8 mouse cellular contexts compared by ENCODE assay signal in genomic region chr13:50417389-50418183, GRCm38 (mm10). TPM values are rescaled to one million over a fixed set of nuclear protein-coding genes. Genes with fewer than 3 reads are reported as not detected.
DNase-seq lines count a peak whose midpoint lies in the region; ATAC-seq and TF ChIP-seq lines count a peak whose summit lies in the region.

Gene Fbxw17 (plus strand): TSS chr13:50417864.

- no peaks in the 10 kb centered on the region for H3K27me3 ChIP-seq in hindbrain, embryonic 10.5 days (ENCODE audit: insufficient read depth, poor library complexity, severe bottlenecking)
- no peaks in the 10 kb centered on the region for H3K27me3 ChIP-seq in lung, postnatal 0 days (replicated peaks; ENCODE audit: insufficient read depth, low read length)

- TF ChIP-seq CTCF in lung, postnatal 0 days (IDR thresholded peaks at IDR 0.05): no peak

- H3K4me2 ChIP-seq in lung, postnatal 0 days (replicated peaks; ENCODE audit: low read depth, low read length): peak within 1 kb of the TSS; percentile 80

- peaks cover 6% of the 10 kb centered on the region; the same call in 1 of the 2 replicates for H3K36me3 ChIP-seq in ES-E14 (ENCODE audit: control insufficient read depth, insufficient read depth, low read length, poor library complexity, severe bottlenecking)
- peaks cover 23% of the 10 kb centered on the region for H3K36me3 ChIP-seq in hindbrain, embryonic 10.5 days
- 0 out of 2 replicates have a peak, but pooled peaks cover 4% of the 10 kb centered on the region for H3K36me3 ChIP-seq in lung, postnatal 0 days (ENCODE audit: insufficient read depth, low read length)

- peak within 1 kb of the TSS; percentile 83 for H3K9ac ChIP-seq in ES-E14 (ENCODE audit: insufficient read depth, low read depth, low read length, poor library complexity, severe bottlenecking)
- H3K9ac ChIP-seq in lung, postnatal 0 days (replicated peaks; ENCODE audit: low read depth): peak within 1 kb of the TSS; percentile 68

- DNase-seq in ES-E14 (ENCODE audit: low read depth, low spot score): peak; percentile 39
- DNase-seq in cerebellum, adult 18-20 months: peak; percentile 78 to 83
- peak; percentile 81 for DNase-seq in hindbrain, embryonic 10.5 days (ENCODE audit: low spot score)
- peak; percentile 80 for DNase-seq in layer of hippocampus, adult 9-11 months
- peak; percentile 90 for DNase-seq in lung, postnatal 0 days (ENCODE audit: low spot score)
- peak; percentile 65 for DNase-seq in ovary, postnatal 14 days (ENCODE audit: low spot score)
- DNase-seq in thymus, postnatal 14 days: peak; percentile 73

- WGBS in hindbrain, embryonic 10.5 days: 12% methylated on average over 35 of the region's 35 CpGs
- 11% methylated on average over 34 of the region's 35 CpGs for WGBS in lung, postnatal 0 days

- no peaks in the 10 kb centered on the region for H3K4me1 ChIP-seq in ES-E14 (ENCODE audit: control insufficient read depth in 2 of 2, insufficient read depth in 2 of 2, low read length in 2 of 2, poor library complexity in 1 of 2)
- H3K4me1 ChIP-seq in hindbrain, embryonic 10.5 days (replicated peaks): peaks cover 15% of the 10 kb centered on the region
- 0 out of 2 replicates have a peak, but pooled peaks cover 4% of the 10 kb centered on the region for H3K4me1 ChIP-seq in lung, postnatal 0 days (ENCODE audit: insufficient read depth, low read depth, low read length)

- in situ Hi-C loops in ES-E14 (cut with MboI; ENCODE audit: low sequenced_read_pairs in 2 of 2, unreplicated experiment in 2 of 2): no loop called here

- H3K9me3 ChIP-seq in ES-E14 (ENCODE audit: control insufficient read depth, insufficient read depth, low read depth, low read length): no peaks in the 10 kb centered on the region
- no peaks in the 10 kb centered on the region for H3K9me3 ChIP-seq in hindbrain, embryonic 10.5 days
- no peaks in the 10 kb centered on the region for H3K9me3 ChIP-seq in lung, postnatal 0 days (ENCODE audit: low read length)

- peak within 1 kb of the TSS; percentile 81 to 87 for H3K4me3 ChIP-seq in ES-E14 (ENCODE audit: insufficient read depth in 1 of 2, low read depth in 1 of 2, low read length in 2 of 2, poor library complexity in 1 of 2, severe bottlenecking in 1 of 2)
- H3K4me3 ChIP-seq in hindbrain, embryonic 10.5 days: peak within 1 kb of the TSS; percentile 91
- peak within 1 kb of the TSS; percentile 90 for H3K4me3 ChIP-seq in lung, postnatal 0 days (ENCODE audit: low read depth, low read length)

- H3K27ac ChIP-seq in ES-E14 (ENCODE audit: insufficient read depth, low read depth, low read length, poor library complexity, severe bottlenecking): no peak within 1 kb of the TSS
- H3K27ac ChIP-seq in hindbrain, embryonic 10.5 days: peak within 1 kb of the TSS; percentile 94
- 0 out of 2 replicates have a peak within 1 kb of the TSS, but pooled peaks have one; percentile 38 for H3K27ac ChIP-seq in lung, postnatal 0 days (ENCODE audit: low read length)

- no peak for TF ChIP-seq EP300 in lung, postnatal 0 days (IDR thresholded peaks at IDR 0.05)

- peak; percentile 99 for ATAC-seq in frontal cortex, adult (ENCODE audit: low TSS enrichment)
- ATAC-seq in lung, postnatal 0 days: peak; percentile 96

TF ChIP-seq in ES-E14, 5 proteins besides CTCF, POLR2A, EP300 and RAD21:
- no peak for TF ChIP-seq MAFK (IDR thresholded peaks at IDR 0.05; ENCODE audit: insufficient read depth, low read depth, low read length)
- TF ChIP-seq CHD2 (IDR thresholded peaks at IDR 0.05; ENCODE audit: low read depth, low read length): no peak
- TF ChIP-seq HCFC1 (IDR thresholded peaks at IDR 0.05; ENCODE audit: borderline replicate concordance, insufficient read depth, low read length): no peak
- TF ChIP-seq ZC3H11A (IDR thresholded peaks at IDR 0.05; ENCODE audit: borderline replicate concordance, low read depth, low read length): no peak
- no peak for TF ChIP-seq ZNF384 (IDR thresholded peaks at IDR 0.05; ENCODE audit: low read depth, low read length)

RNA-seq across cellular contexts. Expression of gene Fbxw17, which starts in this region (rescaled TPM):
- total RNA-seq in ES-E14 (2012; rRNA removed): 17.6 and 26.5 TPM in 2 replicates
- polyA plus RNA-seq in hindbrain, embryonic 10.5 days (2016; fragmentation: Nextera tagmentation; extraction: Ambion mirVana): 33.0 and 36.7 TPM in 2 replicates
- polyA plus RNA-seq in lung, postnatal 0 days (2015; fragmentation: Nextera tagmentation; extraction: Ambion mirVana): 22.4 and 22.9 TPM in 2 replicates

Comparison
In these comparisons a context has a peak if more than half of its experiments do, and no peak if none do; other contexts are left out.
1. DNase-seq: peak in every context shown above with its lines; median percentile 90 in lung, postnatal 0 days; 81 in hindbrain, embryonic 10.5 days; 80 in cerebellum, adult 18-20 months; 80 in layer of hippocampus, adult 9-11 months; 73 in thymus, postnatal 14 days; 65 in ovary, postnatal 14 days; 39 in ES-E14.